Mouse (Mus musculus): ENCODE results near the gene Ankdd1a. TPM values are rescaled to one million over a fixed set of nuclear protein-coding genes. Genes with fewer than 3 reads are reported as not detected.

Ankdd1a gene
- polyA plus RNA-seq, 1 experiment, result 33.9 TPM

DNA sequence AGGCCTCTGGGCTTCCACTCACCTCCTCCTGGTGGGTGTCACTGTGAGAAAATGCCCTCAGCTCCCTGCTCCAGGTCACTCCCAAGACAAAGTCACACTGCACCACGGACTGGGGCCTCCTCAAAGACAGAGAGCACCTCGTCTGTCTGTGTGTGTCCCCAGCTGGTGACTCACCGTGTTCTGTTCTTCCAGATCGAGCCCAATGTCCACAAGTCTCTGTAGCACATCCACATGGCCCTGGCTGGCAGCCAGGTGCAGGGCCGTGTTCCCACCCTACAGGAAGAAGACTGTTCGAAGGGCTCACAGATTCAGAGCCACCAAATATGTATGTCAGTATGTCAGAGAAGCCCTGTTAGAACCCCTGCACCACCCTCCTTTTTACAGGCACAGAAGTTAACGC lies 11.5 kb downstream of the Ankdd1a start:
- DNase-seq (ENCODE audit: low spot score), result peak; percentile 30

DNA sequence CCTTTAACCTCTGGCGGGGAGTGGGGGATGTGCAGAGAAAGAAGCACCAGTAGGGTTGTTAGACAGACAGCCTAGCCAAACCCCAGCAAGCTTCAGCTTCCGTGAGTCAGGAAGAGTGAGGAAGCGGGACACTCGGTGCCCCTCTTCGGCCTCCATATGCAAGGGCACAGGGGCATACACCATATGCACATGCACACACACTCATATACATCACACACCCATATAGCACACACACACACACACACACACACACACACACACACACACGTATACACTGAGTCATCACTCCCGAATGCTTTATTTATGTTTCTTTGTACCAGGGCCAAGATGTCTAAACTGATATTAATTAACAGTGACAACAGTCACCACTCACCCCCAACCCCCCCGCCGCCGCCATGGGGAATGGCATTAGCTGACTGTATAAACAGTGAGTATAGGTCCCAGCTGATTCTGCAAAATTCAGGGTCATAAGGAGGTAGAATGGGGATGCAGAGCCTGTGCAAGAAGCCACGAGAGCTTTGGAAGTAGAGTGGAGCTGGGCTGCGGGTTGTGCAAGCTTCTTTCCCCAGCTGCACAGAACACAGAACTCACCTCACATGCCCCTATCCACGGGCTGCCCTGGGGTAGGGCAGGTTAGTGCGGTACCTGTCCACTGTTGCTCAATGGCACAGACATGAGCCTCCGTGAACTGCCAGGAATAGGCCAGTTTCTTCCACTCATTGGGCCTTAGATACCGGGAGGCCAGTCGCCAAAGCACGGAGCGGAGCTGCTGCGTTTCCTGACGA lies 17.1 kb downstream of the Ankdd1a start:
- peak; percentile 27 for DNase-seq (ENCODE audit: low spot score)

DNA sequence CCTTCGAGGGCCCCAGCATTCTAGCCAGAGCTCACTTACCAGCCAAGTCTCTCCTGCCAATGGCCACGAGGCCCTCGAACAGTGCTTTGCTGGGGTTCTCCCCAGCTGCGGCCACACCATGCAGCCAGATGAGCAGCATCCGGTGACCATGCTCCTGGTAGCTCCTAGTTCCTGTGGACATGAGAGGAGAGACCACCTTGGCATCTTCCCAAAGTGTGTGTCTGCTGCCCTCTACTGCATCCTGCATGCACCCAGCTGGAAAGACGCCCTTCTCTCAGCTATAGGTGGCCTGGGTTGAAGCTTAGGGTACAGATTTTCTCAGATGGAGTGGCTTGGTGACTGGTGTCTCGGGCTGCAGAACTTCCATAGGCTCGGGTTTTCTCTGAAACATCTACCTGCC lies 17.8 kb downstream of the Ankdd1a start:
- no peak for DNase-seq (ENCODE audit: low spot score)

DNA sequence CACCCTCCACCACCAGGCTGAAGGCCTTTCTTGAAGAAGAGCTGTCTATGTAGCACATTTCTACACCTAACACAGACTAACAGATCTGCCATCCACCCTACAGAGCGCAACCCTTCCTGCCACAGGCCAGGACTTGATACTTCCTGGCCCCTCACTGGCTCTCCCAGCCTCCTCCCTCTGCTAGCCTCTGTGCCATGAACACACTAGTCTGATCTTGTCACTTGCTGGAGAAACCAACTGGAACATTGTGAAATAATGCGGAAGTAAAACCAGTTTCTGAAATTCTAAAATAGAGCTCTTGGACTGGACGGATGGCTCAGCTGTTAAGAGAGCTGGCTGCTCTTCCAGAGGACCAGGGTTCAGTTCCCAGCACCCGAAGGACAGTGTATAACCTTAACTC lies 27.1 kb downstream of the Ankdd1a start:
- DNase-seq (ENCODE audit: low spot score), result no peak

DNA sequence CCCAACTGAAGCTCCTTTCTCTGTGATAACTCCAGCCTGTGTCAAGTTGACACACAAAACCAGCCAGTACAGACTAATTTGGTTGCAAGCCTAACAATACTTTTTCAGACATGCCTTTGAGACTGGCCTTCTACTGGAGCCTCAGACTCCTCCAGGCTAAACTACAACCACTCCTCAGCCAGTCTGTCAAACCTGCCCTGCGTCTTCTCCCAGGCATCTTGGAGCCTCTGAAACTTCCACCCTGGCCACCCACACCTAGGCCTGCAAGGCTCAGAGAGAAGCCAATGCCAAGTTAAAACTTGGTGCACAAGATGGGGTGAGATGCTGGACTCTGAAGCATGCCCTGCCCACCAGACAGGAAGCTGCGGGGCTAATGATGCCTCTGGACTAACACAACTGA lies 27.6 kb downstream of the Ankdd1a start:
- DNase-seq (ENCODE audit: low spot score), result no peak

DNA sequence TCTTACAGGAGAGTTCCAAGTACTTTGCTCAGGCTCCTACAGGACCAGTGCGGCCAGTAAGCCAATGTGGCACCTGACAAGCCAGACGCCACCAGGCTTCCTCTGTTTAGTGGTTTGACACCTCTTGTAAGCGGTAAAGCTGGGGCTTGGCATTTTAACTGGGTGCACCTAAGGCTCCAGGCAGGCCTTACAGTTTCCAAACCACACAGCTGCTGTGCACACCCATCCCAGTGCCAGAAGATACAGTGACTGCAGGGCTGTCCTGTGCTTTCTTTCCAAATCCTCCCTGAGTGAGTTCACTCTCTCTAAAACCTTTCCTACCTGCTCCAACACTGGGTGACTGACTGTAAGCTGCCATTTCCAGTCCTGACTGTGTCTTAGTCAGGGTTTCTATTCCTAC lies 28.5 kb downstream of the Ankdd1a start:
- no peak for DNase-seq (ENCODE audit: low spot score)

DNA sequence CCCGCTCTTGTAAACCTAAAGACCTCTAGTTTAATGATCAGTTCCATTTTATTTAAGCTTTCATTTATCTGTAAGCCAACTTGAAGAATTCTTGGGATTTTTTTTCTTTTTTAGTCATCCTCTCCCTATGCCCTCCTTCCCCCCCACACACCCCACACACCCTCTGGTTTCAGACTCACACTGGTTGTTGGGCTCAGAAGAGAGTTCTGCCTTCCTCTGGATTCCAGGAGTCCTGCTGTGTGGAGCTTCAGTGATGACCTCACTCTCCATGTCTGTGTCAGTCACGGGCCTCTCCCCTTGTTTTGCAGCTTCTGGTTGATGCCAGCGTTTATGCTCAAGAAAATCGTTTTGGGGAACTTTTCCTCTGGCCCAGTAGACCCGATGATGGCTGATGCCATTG lies 39.9 kb downstream of the Ankdd1a start:
- DNase-seq (ENCODE audit: low spot score), result no peak

DNA sequence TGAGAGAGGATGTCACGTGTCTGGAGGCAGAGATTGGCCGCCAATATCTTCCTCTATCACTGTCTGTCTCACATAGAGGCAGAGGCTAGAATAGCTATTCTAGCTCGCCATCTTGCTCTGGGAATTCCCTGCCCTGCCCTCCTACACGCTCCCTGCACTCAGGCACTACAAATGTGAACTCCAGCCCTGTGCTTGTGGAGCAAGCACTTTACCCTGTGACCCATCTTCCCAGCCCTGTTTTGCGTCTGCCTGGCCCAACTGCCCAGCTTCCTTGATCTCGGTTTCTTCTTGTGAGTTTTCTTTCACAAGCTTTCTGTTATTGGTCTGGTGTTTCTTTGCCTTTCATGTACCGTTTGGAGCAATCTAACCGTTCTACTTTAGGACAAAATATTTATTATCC lies 40.8 kb downstream of the Ankdd1a start:
- no peak for DNase-seq (ENCODE audit: low spot score)

DNA sequence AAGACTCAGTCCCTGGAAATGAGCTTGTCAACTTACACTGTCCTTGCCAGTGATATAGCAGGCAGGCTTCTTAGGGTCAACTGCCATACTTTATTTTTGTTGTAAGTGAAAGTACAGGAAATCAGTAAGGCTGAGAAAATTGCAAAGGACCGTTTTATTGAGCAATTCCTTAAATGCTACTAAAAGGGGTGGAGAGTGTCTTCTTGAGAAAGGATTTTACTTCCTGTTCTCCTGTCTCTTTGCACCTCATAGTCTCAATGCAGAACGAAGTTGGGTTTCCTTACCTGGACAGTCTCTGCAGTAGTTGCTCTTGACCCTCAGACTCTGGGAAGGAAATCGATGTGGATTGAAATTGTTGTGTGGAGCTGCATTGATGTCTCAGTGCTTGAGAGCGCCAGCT lies 47.2 kb downstream of the Ankdd1a start:
- DNase-seq (ENCODE audit: low spot score), result no peak

DNA sequence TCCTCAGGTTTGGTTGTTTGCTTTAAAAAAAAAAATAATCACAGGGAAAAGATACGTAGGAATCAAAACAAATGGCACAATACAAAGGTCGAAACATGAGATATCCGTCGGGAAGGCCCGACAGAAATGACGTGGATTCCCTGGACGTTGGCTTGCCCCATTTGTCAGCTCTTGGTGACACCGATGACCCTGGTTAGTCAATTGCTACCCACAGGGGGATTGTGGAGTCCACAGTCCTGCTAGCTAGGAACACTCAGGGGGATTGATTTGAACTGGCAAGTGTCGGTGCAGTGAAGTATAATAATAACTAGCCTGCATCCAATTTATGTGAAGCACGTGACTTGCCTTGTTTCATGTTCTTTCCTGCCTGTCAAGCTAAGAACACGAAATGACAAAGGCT lies 52.3 kb downstream of the Ankdd1a start:
- no peak for DNase-seq (ENCODE audit: low spot score)

DNA sequence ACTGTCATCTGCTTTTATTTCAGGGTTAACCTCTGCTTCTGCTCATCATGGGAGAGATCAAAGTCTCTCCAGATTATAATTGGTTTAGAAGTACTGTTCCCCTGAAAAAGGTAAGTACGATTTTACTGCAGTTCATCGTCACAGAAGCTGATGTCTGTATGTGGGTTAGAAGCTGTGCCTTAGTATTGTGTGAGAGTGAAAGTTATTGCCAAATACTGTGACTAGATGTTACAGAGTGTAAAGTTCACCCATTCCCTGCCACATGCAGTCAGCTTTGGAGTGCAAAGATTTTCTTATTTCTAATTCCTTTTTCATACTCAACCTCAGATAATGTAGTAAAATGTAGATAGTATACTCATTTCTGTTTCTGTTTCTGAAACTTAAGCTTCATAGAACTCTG lies 54.8 kb downstream of the Ankdd1a start:
- DNase-seq (ENCODE audit: low spot score), result no peak

DNA sequence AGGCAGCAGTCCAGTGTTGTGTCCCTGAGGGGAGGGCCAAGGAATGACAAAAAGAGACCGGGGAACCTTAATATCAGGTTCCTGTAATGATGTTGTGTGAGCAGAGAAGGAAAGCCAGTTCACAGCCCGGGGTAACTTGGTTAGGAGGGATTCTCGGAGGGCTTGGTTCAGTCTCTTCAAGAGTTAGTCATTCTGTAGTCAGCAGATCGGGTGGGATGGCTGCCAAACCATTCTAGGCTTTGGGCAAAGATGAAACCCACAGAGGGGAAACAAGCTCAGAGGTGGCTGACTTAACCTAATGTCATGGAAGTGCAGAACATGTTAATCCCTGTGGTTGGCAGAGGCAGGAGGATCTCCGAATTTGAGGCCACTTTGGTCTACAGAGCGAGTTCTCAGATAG lies 55.8 kb downstream of the Ankdd1a start:
- DNase-seq (ENCODE audit: low spot score), result no peak

DNA sequence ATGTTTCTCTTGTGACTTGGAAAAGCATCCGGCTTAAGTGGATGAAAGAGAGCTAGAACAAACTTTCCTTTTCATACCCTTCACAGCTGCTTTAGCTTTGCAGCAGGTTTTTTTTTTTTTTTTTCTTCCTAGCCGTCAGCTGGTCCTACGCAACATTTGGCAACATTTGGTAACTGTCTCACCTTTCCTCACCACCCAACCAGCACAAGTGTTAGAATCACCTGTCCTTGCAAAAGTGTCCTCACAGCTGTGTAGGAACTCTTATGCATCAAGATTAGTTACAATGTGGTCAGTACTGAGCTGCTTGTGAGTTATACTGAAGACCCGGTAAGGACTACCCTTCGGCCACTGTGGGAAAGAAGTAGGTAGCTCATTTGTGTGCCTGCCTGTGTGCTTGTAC lies 57.4 kb downstream of the Ankdd1a start:
- DNase-seq (ENCODE audit: low spot score), result no peak

DNA sequence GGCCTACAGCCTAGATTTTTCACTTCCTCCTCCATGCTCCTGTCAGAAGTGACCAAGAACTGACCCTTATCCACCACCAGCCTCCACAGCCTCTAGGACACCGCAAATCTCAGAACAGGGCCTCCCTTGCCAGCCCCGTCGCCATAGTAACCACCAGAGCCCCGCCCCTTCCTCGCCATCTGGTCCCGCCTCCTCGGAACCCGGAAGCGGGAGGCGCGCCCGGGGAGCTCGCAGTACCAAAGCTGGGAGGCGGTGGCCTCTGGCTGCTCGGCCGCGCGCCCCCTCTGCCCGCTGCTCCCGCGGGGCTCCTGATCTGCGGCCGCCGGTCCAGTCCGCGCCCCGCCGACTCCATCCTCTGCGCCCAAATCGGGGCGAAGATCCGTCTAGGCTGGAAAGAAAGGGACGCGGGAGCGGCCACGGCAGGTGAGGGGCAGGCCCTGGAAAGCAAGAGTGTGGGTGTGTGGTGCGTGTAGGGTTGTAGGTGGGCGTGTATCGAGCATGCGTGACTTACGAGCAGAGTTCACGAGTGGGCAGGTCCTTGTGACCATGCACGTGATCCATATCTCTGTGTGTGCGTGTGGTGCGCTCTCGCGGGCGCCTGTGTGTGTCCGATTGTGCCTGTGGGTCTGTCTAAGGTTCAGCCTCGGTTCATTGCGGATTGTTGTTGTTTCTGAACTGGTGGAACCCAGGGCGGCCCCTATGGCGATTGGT lies 59.1 kb downstream of the Ankdd1a start, which contains the start of gene Spg21:
Gene Spg21 (plus strand): TSS at position 216 of the 711 bp plus-strand sequence.
- DNase-seq (ENCODE audit: low spot score), result peak; percentile 90

DNA sequence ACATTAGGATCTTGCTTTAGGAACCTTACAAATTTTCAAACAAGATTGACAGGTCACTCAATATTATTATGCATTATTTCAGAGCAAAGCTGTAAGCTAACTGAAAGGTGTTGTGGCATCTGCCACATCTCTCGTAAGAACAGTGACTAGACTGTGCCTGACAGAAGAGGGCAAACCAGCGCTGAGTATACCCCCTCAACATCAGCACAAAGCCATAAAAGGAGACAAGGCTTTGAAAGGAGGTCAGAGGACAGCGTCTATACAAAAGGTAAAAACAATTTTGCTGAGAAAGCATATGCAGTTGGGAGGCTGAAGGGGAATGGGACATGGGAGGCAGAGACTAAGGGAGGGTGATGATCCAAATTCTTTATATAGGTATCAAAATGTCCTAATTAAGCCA lies 59.8 kb downstream of the Ankdd1a start:
- no peak for DNase-seq (ENCODE audit: low spot score)

DNA sequence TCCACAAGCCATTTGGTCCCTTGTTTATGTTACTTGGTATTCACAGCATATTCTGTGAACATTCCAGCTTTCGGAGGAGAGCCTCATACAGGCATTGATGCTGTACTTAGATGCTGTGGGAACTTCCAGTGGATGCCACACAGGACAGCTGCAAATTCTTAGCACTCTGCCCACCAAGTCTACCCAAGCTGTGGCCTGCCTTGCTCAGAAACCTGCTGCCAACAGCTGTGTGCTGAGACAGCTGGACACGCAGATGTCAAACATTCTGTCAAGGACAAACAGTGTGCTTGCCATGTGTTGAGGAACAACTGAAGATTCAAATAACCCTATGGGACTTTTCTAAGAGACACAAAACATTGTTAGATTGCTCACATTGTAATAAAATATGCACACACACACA lies 61.0 kb downstream of the Ankdd1a start:
- DNase-seq (ENCODE audit: low spot score), result no peak

DNA sequence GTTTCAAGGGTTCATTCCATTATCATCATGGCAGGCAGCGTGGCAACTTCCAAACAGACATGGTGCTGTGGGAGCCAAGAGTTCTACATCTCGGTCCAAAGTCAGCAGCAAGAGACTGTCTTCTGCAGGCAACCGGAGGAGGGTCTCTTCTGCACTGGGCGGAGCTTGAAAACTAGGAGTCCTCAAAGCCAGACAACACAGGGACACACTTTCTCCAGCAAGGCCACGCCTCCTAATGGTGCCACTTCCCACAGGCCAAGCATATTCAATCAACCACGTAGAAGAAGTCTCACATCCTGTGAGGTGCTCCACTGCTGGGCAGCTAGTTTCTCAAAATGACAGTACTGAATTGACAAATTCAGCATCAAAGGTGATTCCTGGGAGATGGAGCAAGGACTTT lies 72.0 kb downstream of the Ankdd1a start:
- no peak for DNase-seq (ENCODE audit: low spot score)

DNA sequence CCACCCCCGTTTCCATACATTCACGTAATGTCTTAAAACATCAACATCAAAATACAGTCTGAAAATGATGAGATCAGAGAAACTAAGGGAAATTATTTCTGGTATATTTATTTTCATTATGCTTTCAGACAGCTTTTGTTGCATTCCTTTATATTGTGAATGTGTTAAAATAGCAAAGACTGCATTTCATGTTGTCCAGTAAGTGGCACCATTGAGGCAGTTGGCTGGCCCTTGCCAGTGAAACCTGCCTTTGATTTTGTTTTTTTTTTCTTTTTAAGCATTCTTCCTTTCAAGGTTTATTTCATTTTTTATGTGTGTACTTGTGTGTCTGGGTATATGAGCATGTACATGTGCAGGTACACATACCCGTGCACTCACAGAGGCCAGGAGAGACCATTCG lies 75.3 kb downstream of the Ankdd1a start:
- no peak for DNase-seq (ENCODE audit: low spot score)

Other genes with a start within 250 kb of the Ankdd1a start
- 23.9 and 25.2 TPM in 2 replicates for gene Clpx, start 225.9 kb downstream of the Ankdd1a start, polyA plus RNA-seq (2012; rRNA removed)
- 12.9 and 14.4 TPM in 2 replicates for gene Pdcd7, start 174.1 kb downstream of the Ankdd1a start, polyA plus RNA-seq (2012; rRNA removed)
- 0.55 and 0.87 TPM in 2 replicates for gene Ubap1l, start 159.2 kb downstream of the Ankdd1a start, polyA plus RNA-seq (2012; rRNA removed)
- 1.4 and 1.5 TPM in 2 replicates for gene Kbtbd13, start 128.5 kb downstream of the Ankdd1a start, polyA plus RNA-seq (2012; rRNA removed)
- gene Rasl12, start 121.7 kb downstream of the Ankdd1a start, polyA plus RNA-seq (2012; rRNA removed), result 25.6 and 28.8 TPM in 2 replicates
- not detected in 2 replicates for gene Slc51b, start 97.2 kb downstream of the Ankdd1a start, polyA plus RNA-seq (2012; rRNA removed)
- 19.2 and 21.9 TPM in 2 replicates for gene Mtfmt, start 84.4 kb downstream of the Ankdd1a start, polyA plus RNA-seq (2012; rRNA removed)
- 42.6 and 46.8 TPM in 2 replicates for gene Spg21, start 59.2 kb downstream of the Ankdd1a start, polyA plus RNA-seq (2012; rRNA removed)
- gene Plekho2, start 59.8 kb upstream of the Ankdd1a start, polyA plus RNA-seq (2012; rRNA removed), result 45.4 and 50.5 TPM in 2 replicates
- gene Pif1, start 67.0 kb upstream of the Ankdd1a start, polyA plus RNA-seq (2012; rRNA removed), result 0.29 and 0.36 TPM in 2 replicates
- gene Rbpms2, start 109.5 kb upstream of the Ankdd1a start, polyA plus RNA-seq (2012; rRNA removed), result 142 and 175 TPM in 2 replicates
- 162 and 173 TPM in 2 replicates for gene Oaz2, start 147.8 kb upstream of the Ankdd1a start, polyA plus RNA-seq (2012; rRNA removed)